Mouse (Mus musculus) liver, embryonic 13.5 days (tissue): Measurements from ENCODE around the gene Map3k1. TPM values are rescaled to one million over a fixed set of nuclear protein-coding genes. Genes with fewer than 3 reads are reported as not detected.

ENCODE experiments used
- ATAC-seq: fragments of 200-750 bp; cut with Nextera tagmentation; 2 replicates; pipeline ENCODE4 v1.8.0; 2017; ENCODE audit warnings: low read depth, mild to moderate bottlenecking, moderate number of reproducible peaks, moderate library complexity
- DNase-seq: peaks from one replicate; pipeline ENCODE4 v3.0.0; 2022
- H3K27ac ChIP-seq: fragments of 300-500 bp; sonication (generic); 2 replicates; pipeline ENCODE4 v1.5.1; 2015; ENCODE audit warnings: moderate library complexity, mild to moderate bottlenecking, inconsistent platforms
- H3K27me3 ChIP-seq: fragments of 300-500 bp; sonication (generic); 2 replicates; pipeline ENCODE4 v1.6.1; 2015; ENCODE audit warnings: mild to moderate bottlenecking, inconsistent platforms
- H3K36me3 ChIP-seq: fragments of 300-500 bp; sonication (generic); 2 replicates; pipeline ENCODE4 v1.6.1; 2015; ENCODE audit warnings: mild to moderate bottlenecking, inconsistent platforms
- H3K4me1 ChIP-seq: fragments of 300-500 bp; sonication (generic); replicated peaks from 2 replicates; pipeline ENCODE4 v1.6.1; 2015; ENCODE audit warnings: inconsistent platforms
- H3K4me2 ChIP-seq: fragments of 300-500 bp; sonication (generic); 2 replicates; pipeline ENCODE4 v1.6.1; 2015; ENCODE audit warnings: inconsistent platforms, mild to moderate bottlenecking, moderate library complexity
- H3K4me3 ChIP-seq: fragments of 300-500 bp; sonication (generic); replicated peaks from 2 replicates; pipeline ENCODE4 v1.5.1; 2015; ENCODE audit warnings: mild to moderate bottlenecking, inconsistent platforms
- H3K9ac ChIP-seq: fragments of 300-500 bp; sonication (generic); 2 replicates; pipeline ENCODE4 v1.6.1; 2015; ENCODE audit warnings: mild to moderate bottlenecking, inconsistent platforms
- H3K9me3 ChIP-seq: fragments of 300-500 bp; sonication (generic); replicated peaks from 2 replicates; pipeline ENCODE4 v1.6.1; 2016; ENCODE audit warnings: inconsistent platforms
- WGBS: fragments of 180-500 bp; shearing (Covaris S2); methylation state at CpG from one replicate; pipeline ENCODE4 v1.1.7; 2015; ENCODE audit not compliant: insufficient replicate concordance; 5-methylcytosine and 5-hydroxymethylcytosine counted together
- polyA plus RNA-seq: library from polyadenylated mRNA; unstranded; fragments of >200 nt; fragmentation: Nextera tagmentation; extraction: Ambion mirVana; gene quantifications from 2 replicates; pipeline ENCODE4 v1.2.1, GENCODE M21; 2015

The Map3k1 gene
- polyA plus RNA-seq, 1 experiment from 2014 or later = 11.1 TPM

DNA sequence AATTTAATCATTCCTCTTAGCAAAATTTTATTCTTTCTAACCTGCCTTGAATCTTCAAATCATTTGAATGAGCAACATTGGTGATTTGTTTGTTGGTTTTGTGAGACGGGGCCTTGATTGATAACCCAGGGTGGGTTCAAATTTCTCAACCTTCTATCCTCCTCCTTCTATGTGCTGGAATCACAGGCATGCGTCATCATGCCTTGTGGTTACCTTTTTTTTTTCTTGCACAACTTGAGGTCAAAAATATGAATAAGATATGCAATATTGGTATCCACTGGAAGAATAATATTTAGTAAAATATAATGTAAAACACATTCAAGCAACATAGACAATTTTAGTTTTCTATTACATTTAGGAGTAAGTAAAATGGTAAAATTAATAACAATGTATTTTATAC lies 3.9 kb upstream of the Map3k1 start:
- Histone ChIP-seq H3K4me3 (no peak overlapping the region), H3K9ac (no peak overlapping the region), H3K27me3 (peaks cover 18% of the 10 kb centered on the region; the same call in 1 of the 2 replicates), H3K9me3 (0 out of 2 replicates have a peak, but pooled peaks cover 6% of the 10 kb centered on the region), H3K27ac (no peak overlapping the region), H3K36me3 (no peaks in the 10 kb centered on the region), H3K4me2 (no peak overlapping the region), H3K4me1 (peaks cover 15% of the 10 kb centered on the region)
- no peak for DNase-seq
- WGBS = 70% methylated on average over 2 of the region's 2 CpGs
- ATAC-seq = no peak

DNA sequence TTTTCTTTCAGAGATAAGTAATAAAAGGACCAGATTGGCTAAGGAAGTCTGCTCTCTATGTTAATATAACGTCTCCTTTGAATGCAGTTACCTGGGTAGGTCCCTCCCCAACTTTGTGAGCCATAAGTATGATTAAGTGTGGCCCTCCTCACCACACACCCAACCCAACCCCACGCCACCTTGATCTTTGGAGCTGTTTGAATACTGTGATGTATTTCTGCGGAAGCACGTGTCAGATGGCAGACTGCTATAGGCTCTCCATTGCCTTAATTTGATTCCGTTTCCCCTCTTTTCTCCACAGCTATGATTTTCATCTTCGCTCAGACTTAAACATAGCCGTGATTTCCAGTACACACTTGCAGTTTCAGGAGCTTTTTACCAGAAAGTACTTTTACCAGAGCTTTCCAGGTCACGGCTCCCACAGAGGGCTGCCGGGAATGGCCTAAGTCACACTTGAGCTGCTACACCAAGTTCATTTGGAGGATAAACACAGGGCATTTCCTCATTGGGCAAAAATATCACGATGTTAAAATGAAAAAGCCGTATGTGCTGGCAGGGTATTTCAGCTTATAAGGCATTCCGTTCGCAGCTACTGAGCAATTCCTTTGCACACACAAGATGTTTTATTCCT lies 2.3 kb upstream of the Map3k1 start:
- H3K4me2 ChIP-seq = no peak overlapping the region
- ATAC-seq = no peak
- peaks cover 18% of the 10 kb centered on the region; the same call in 1 of the 2 replicates for H3K27me3 ChIP-seq
- no peaks in the 10 kb centered on the region for H3K36me3 ChIP-seq
- WGBS = 83% methylated on average over 13 of the region's 13 CpGs
- H3K9ac ChIP-seq = no peak overlapping the region
- 0 out of 2 replicates have a peak, but pooled peaks cover 6% of the 10 kb centered on the region for H3K9me3 ChIP-seq
- peaks cover 23% of the 10 kb centered on the region for H3K4me1 ChIP-seq
- H3K4me3 ChIP-seq = no peak overlapping the region
- no peak for DNase-seq
- H3K27ac ChIP-seq = no peak overlapping the region

DNA sequence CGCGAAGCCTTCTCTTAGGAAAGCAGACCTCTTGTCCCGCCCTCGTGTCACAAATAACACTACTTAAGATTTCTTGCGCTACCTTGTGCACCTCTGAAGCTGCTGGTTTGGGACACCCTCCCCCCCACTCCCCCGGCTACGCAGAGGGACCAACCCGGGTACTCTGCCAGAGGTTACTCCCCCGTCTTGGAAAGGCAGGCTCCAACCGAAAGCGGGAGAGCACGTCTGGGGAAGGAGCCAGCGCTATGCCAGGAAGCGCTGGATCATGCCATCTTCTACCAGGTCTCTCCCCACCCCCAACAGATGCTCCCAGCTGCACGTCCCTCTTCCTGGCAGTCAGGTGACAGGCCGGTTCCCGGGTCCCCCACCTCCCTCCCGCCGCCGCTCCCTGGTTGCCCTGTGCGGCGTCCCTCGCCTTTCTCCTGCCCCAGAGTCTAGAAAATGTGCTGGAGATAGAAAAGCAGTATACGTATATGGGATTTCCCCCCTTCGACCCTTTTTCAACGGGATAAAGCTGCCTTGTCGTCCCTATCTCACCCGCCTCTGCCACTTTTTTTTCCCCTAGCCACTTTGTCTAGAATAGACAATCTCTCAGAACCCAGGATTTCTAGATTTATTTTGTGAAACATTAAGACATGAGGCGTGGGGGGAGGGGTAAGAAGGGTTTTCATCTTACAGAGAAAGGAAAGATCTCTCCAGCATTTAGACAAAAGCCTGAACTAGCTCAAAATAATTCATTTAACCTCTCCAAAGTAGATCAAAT lies 854 bp upstream of the Map3k1 start:
- DNase-seq = peak; percentile 52
- Histone ChIP-seq H3K4me3 (peak overlapping the region; percentile 98), H3K27ac (peak overlapping the region; percentile 83), H3K36me3 (no peaks in the 10 kb centered on the region), H3K9ac (peak overlapping the region; percentile 98), H3K9me3 (no peaks in the 10 kb centered on the region), H3K4me2 (peak overlapping the region; percentile 98), H3K27me3 (peaks cover 18% of the 10 kb centered on the region; the same call in 1 of the 2 replicates), H3K4me1 (peaks cover 37% of the 10 kb centered on the region)
- ATAC-seq = peak; percentile 35
- 3% methylated on average over 29 of the region's 29 CpGs for WGBS

DNA sequence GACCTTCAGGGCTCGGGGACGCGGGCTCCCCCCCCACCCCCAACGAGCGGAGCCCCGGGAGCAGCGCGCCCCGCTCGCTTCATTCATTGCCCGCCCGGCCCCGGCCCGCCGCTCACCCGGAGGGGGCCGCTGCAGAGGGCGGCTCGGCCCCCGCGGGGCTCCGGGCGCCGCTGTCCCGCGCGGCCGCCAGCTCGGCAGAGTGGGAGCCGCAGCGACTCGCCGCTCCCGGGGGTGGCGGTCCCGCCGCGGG lies 481 bp downstream of the Map3k1 start:
- ATAC-seq (peak; percentile 60), DNase-seq (no peak)
- Histone ChIP-seq H3K36me3 (no peaks in the 10 kb centered on the region), H3K27ac (peak overlapping the region; percentile 93), H3K4me2 (peak overlapping the region; percentile 98), H3K9me3 (no peaks in the 10 kb centered on the region), H3K4me3 (peak overlapping the region; percentile 98), H3K9ac (peak overlapping the region; percentile 98), H3K4me1 (peaks cover 51% of the 10 kb centered on the region), H3K27me3 (peaks cover 18% of the 10 kb centered on the region; the same call in 1 of the 2 replicates)
- 2% methylated on average over 38 of the region's 38 CpGs for WGBS

DNA sequence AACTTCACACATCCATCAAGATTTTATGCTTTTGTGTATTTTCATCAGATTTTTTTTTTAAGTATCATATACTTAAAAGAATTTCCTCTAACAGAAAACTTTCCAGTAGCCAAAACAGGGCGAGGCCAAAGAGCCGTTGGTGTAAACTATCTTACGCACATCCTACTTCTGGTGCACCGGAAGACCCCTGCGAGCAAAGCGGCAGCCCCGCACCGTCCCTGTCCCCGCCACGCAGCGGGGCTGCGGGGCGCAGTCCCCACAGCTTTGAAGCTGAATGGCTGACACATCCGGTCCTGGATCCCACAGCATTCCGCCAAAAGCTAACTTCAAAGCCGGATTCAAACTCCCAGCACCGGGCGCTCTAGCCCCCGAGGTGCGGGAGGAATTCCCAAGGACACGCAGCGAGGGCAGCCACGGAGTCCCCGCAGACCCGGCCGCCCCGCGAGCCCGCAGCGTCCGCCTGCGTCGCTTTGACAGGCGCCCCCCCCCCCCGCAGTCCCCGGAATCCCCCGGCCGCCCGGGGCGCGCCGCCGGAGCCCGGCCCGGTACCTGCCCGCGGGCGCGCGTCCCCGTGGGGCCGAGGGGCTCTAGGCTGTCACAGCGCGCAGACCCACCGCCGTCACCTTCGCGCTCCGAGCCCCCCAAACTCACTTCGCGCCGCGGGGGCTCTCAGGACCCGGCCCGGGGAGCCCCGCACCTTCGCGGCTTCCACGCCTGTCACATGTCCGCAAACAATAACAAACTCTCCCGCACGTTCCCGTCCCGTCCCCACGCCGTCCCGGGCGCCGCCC lies 1.0 kb downstream of the Map3k1 start:
- ATAC-seq = peak; percentile 25
- Histone ChIP-seq H3K4me1 (peaks cover 56% of the 10 kb centered on the region), H3K27ac (peak overlapping the region; percentile 93), H3K4me2 (peak overlapping the region; percentile 98), H3K36me3 (no peaks in the 10 kb centered on the region), H3K9ac (peak overlapping the region; percentile 98), H3K9me3 (no peaks in the 10 kb centered on the region), H3K27me3 (peaks cover 18% of the 10 kb centered on the region; the same call in 1 of the 2 replicates), H3K4me3 (peak overlapping the region; percentile 98)
- no peak for DNase-seq
- under 1% methylated on average over 71 of the region's 79 CpGs for WGBS

DNA sequence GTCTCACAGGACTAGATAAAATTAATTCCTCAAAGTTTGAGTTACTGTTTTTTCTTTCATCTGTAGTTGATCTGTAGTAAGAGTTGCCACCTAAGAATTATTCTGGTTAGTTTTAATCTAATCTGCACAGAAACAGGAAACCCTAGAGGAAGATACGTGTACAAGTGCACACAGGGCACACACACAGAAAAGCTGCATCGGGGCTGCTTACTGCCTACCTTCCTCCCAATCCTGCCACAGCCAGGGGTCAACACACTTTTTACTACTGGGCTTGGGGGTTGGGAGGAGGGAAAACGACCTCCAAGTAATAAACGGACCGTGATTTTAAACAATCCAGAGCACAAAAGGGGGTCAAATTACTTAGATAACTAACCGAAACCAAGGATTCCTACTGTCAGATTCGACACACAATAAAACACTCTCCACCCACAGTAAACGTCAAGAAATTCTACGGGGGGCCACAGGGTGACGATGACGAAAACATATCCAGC lies 1.6 kb downstream of the Map3k1 start:
- DNase-seq (peak; percentile 28), ATAC-seq (no peak)
- WGBS = under 1% methylated on average over 11 of the region's 11 CpGs
- Histone ChIP-seq H3K4me1 (peaks cover 62% of the 10 kb centered on the region), H3K9me3 (no peaks in the 10 kb centered on the region), H3K36me3 (no peaks in the 10 kb centered on the region), H3K4me3 (peak overlapping the region; percentile 98), H3K27ac (peak overlapping the region; percentile 93), H3K27me3 (peaks cover 18% of the 10 kb centered on the region; the same call in 1 of the 2 replicates), H3K4me2 (peak overlapping the region; percentile 98), H3K9ac (peak overlapping the region; percentile 98)

DNA sequence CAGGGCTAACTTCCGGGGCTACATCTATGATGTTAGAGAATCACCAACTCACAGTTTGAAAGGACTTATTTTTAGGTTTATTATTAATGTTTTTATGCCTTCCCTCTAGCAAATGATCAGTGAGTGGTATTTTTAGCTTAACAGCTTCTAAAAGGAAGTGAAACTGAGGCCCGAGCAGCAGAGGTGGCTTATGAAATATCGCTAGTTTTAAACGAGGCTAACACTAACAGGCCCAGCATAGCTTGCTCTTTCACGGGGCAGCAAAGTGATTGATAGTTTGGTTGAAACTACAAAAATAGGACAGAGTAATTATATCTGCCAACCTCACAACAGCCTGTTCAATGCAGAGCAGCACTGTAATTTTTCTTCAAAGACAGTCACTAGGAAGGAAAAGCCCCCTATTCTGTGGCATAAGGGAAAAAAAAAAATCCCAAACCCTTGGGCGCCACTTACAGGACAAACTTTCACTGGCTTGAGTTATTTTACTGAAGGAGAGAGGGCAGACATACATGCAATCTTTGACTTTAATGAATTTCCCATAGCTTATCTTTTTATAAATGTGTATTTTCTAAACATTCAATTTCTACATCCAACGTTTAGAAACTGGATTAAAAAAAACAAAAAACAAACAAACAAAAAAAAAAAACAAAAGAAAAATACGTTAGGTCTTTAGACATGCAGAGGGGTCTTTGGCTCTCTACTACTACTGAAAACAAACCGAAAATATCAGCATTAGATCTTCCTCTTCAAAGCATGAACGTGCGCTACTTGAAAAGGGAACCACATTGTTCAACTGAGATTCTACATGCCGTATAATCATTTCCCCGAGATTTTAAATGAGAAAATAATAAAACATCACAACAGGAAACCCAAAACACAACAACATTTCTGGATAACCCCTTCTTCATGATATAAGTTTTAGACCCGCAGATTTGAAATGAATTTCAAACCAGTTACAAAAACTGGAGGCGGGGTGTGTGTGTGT lies 2.8 kb downstream of the Map3k1 start:
- H3K27ac ChIP-seq = peak overlapping the region; percentile 61
- DNase-seq = no peak

DNA sequence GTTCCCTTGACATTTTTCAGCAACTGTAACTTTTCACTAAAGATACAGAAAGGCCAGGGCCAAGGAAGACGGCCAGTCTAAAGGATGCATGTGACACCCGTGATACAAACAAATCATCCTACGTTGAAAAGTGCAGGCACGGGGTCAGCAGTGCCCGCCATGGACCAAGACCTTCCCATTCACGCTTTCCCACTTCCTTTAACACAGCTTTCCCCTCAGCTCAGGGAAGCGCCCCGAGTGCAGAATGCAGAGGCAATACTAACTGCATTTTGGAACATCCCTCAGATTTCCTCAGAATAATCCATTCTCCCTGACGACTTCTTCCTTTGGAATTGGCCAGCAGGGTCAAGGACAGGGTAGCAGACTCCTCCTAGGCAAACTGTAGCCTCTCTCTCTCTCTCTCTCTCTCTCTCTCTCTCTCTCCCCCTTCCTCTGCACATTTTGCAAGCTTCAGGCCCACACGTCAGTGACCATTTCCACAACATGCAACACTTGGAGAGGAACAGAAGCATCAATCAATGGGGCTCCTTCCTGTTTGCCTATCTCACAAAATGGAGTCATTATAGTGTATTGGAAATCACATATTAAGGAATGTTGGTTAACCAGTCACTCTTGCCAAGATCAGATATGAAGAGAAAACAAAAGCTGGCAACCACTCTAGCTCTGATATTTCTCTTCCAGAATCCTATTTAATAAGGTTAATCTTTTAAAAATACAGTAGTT lies 3.7 kb downstream of the Map3k1 start:
- 50% methylated on average over 10 of the region's 10 CpGs for WGBS
- Histone ChIP-seq H3K27me3 (peaks cover under 1% of the 10 kb centered on the region; the same call in 1 of the 2 replicates), H3K27ac (peak overlapping the region; percentile 61), H3K36me3 (no peaks in the 10 kb centered on the region), H3K4me3 (peak overlapping the region; percentile 24; the same call in 1 of the 2 replicates), H3K4me1 (peaks cover 76% of the 10 kb centered on the region), H3K9me3 (no peaks in the 10 kb centered on the region), H3K4me2 (peak overlapping the region; percentile 49), H3K9ac (peak overlapping the region; percentile 36; the same call in 1 of the 2 replicates)
- ATAC-seq = no peak
- DNase-seq = no peak

More for the DNA sequence above, 2.8 kb downstream of the Map3k1 start:
- H3K9me3 ChIP-seq = no peaks in the 10 kb centered on the region
- H3K36me3 ChIP-seq = no peaks in the 10 kb centered on the region
- H3K9ac ChIP-seq = peak overlapping the region; percentile 50
- peak overlapping the region; percentile 98 for H3K4me3 ChIP-seq
- peak overlapping the region; percentile 98 for H3K4me2 ChIP-seq
- ATAC-seq = no peak
- H3K4me1 ChIP-seq = peaks cover 73% of the 10 kb centered on the region
- 28% methylated on average over 15 of the region's 15 CpGs for WGBS
- peaks cover 9% of the 10 kb centered on the region; the same call in 1 of the 2 replicates for H3K27me3 ChIP-seq

DNA sequence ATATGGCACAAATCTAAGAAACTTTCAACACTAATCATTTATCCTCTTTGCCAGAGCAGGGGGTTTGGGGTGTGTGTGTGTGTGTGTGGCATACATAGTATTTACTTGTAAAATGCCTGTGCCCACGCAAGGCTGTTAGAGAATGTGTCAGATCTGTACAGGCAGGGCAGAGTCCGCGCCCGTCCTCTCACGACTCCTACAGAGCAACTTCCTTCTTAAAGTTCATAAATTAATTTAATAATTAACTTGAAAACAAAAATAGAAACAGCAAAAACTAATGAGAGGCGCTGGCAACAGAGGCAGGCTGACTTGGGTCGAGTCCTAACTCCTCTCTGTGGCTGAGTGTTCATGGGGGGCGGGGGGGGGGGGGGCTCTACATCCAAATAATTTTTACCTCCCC lies 4.6 kb downstream of the Map3k1 start:
- no peak overlapping the region for H3K4me3 ChIP-seq
- DNase-seq (no peak), ATAC-seq (no peak)
- no peaks in the 10 kb centered on the region for H3K27me3 ChIP-seq
- H3K4me2 ChIP-seq = peak overlapping the region; percentile 28
- no peaks in the 10 kb centered on the region for H3K9me3 ChIP-seq
- peaks cover 74% of the 10 kb centered on the region for H3K4me1 ChIP-seq
- no peak overlapping the region for H3K9ac ChIP-seq
- WGBS = 71% methylated on average over 8 of the region's 8 CpGs
- H3K27ac ChIP-seq = peak overlapping the region; percentile 13; the same call in 1 of the 2 replicates
- H3K36me3 ChIP-seq = no peaks in the 10 kb centered on the region

DNA sequence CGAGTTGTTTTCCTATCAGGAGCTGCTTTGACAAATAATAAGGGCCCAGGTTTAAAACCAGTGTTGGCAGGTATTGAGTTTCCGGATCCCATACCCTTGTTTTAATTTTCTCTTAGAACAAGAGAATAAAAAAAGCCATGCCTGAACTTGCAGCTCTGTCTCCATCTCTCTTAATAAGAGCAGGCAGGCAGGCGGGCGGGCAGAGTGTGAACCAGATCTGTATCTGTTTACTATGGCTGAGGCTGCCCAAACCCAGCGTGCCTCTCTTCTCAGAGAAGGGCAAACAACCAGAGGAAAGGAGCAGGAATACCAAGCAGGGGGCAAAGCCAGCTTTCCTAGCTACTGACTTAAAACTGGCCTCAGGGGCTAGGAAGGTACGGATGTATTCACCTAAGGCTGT lies 5.3 kb downstream of the Map3k1 start:
- Histone ChIP-seq H3K27me3 (no peaks in the 10 kb centered on the region), H3K9me3 (no peaks in the 10 kb centered on the region), H3K36me3 (no peaks in the 10 kb centered on the region), H3K9ac (no peak overlapping the region), H3K4me1 (peaks cover 81% of the 10 kb centered on the region), H3K4me3 (no peak overlapping the region), H3K4me2 (0 out of 2 replicates have a peak overlapping the region, but pooled peaks have one; percentile 28), H3K27ac (0 out of 2 replicates have a peak overlapping the region, but pooled peaks have one; percentile 13)
- 51% methylated on average over 6 of the region's 6 CpGs for WGBS
- no peak for DNase-seq
- no peak for ATAC-seq
